Mouse (Mus musculus) bone marrow, adult 2 months (tissue): ENCODE results near the gene Ckap4. TPM values are rescaled to one million over a fixed set of nuclear protein-coding genes. Genes with fewer than 3 reads are reported as not detected.
A peak's percentile ranks its signal among the peaks of the same experiment; 100 is the strongest.

Experiments used
- H3K27ac ChIP-seq: fragments of 200-500 bp; 2 replicates; pipeline ENCODE4 v1.5.1; 2012; ENCODE audit warnings: low read depth, mild to moderate bottlenecking, control low read depth, inconsistent platforms, low read length; ENCODE audit not compliant: control insufficient read depth, poor library complexity, insufficient read depth
- H3K4me1 ChIP-seq: fragments of 200-500 bp; 2 replicates; pipeline ENCODE4 v1.6.1; 2011; ENCODE audit warnings: low read length; ENCODE audit not compliant: control insufficient read depth, insufficient read depth
- H3K4me3 ChIP-seq: fragments of 200-500 bp; replicated peaks from 2 replicates; pipeline ENCODE3; 2011; ENCODE audit warnings: mild to moderate bottlenecking, low read depth, low read length, control low read depth; ENCODE audit not compliant: control insufficient read depth
- CTCF ChIP-seq: fragments of 200-500 bp; IDR thresholded peaks from 2 replicates; pipeline ENCODE4 v1.5.1; 2011; ENCODE audit warnings: low read length, control low read depth; ENCODE audit not compliant: control insufficient read depth, insufficient read depth
- POLR2A ChIP-seq: fragments of 200-500 bp; IDR thresholded peaks from 2 replicates; pipeline ENCODE4 v1.6.1; 2011; ENCODE audit warnings: low read depth, mild to moderate bottlenecking, control low read depth, low read length, borderline replicate concordance; ENCODE audit not compliant: control insufficient read depth
- WGBS: fragments of 180-500 bp; shearing (Covaris S2); methylation state at CpG from one replicate; pipeline ENCODE4 v1.1.7; 2018; 5-methylcytosine and 5-hydroxymethylcytosine counted together
- polyA plus RNA-seq: library from polyadenylated mRNA; stranded (reverse); fragments of >200 nt; gene quantifications from 2 replicates; pipeline ENCODE4 v1.2.4, GENCODE M21; 2011; ENCODE audit warnings: low replicate concordance; ENCODE audit not compliant: missing spikeins, insufficient read depth, insufficient read length

Ckap4 gene
- polyA plus RNA-seq, 1 experiment: 27.6 TPM

- TF ChIP-seq CTCF (no peak), POLR2A (no peak)
- Histone ChIP-seq H3K4me1 (peaks cover 6% of the 10 kb centered on the region; the same call in 1 of the 2 replicates), H3K27ac (no peak overlapping the region), H3K4me3 (no peak overlapping the region)
- 82% methylated on average over 6 of the region's 6 CpGs for WGBS
These were observed 5.8 kb upstream of the Ckap4 start for GRCm38 (mm10) chr10:84539651-84540050.

GRCm38 (mm10) chr10:84535859-84536258 lies 2.0 kb upstream of the Ckap4 start:
- Histone ChIP-seq H3K4me1 (peaks cover 8% of the 10 kb centered on the region; the same call in 1 of the 2 replicates), H3K27ac (peak overlapping the region; percentile 73; the same call in 1 of the 2 replicates), H3K4me3 (no peak overlapping the region)
- WGBS: 45% methylated on average over 4 of the region's 4 CpGs
- TF ChIP-seq CTCF (no peak), POLR2A (no peak)

DNA sequence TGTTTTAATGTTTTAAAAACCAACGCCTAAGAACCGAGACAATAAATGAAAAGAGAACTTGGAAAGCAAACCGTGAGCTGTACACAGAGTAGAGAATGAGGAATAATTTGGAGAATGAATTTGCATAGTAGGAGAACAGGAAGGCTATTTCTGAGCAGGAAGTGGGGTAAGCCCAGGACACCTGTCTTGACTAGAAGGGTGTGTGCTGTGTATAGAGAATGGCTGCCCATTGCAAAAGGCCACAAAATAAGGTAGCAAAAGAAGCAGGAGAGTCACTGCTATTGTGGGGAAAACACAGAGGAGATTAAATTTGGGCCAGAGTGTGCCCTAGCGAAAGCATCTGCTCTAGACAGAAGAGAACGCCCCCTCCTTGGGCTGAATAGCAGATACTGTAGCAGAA lies 1.6 kb upstream of the Ckap4 start:
- H3K4me1 ChIP-seq: peaks cover 10% of the 10 kb centered on the region
- peak overlapping the region; percentile 73; the same call in 1 of the 2 replicates for H3K27ac ChIP-seq
- 28% methylated on average over 5 of the region's 5 CpGs for WGBS
- H3K4me3 ChIP-seq: no peak overlapping the region
- no peak for TF ChIP-seq CTCF
- no peak for TF ChIP-seq POLR2A

DNA sequence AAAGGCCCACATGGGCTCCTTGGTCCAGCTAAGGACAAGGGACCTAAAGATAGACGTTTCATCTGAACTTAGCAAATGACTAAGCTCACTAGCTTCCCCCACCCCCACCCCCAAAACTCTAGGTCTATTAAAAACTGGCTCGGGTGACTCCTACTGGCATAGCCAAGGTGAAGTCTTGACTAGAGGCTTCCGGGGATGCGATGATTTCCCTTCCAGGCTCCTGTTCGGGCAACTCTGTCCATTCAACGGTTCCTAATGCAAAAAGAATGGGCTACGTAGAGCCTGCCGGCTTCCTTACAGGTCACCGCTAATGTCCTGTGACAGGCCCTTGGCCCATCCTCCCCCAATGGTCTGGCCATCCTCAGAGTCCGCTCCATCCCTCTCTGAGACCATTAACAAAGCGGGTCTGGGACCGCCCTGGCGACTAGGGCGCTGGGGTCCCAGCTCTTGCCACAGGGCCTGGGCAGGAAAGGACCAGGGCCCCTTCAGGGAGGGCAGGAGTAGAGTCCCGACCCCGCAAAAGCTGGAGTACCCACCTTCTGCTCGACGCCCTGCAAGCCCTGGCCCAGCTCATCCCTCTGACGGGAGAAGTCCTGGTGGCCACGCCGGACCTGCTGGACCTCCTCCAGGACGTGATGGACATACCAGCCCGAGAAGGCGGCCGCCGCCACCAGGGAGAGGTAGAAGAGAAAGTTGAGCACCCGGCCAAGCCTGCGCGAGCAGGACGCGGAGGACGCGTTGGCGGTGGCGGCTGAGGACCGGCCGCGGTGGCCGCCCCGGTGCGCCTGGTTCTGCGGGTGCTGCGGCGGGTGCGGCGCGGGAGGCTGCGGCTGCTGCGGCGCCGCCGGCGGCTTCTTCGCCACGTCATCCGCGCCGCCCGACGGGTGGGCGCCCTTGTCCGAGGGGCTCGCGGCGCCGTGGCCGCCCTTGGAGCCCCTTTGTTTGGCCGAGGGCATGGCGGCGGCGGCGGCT lies 665 bp downstream of the Ckap4 start:
- Histone ChIP-seq H3K4me3 (peak overlapping the region; percentile 86), H3K4me1 (peaks cover 10% of the 10 kb centered on the region), H3K27ac (peak overlapping the region; percentile 94)
- WGBS: 5% methylated on average over 71 of the region's 72 CpGs
- TF ChIP-seq POLR2A: no peak
- TF ChIP-seq CTCF: no peak

GRCm38 (mm10) chr10:84532191-84532889 lies 1.5 kb downstream of the Ckap4 start:
- WGBS: 58% methylated on average over 16 of the region's 16 CpGs
- H3K27ac ChIP-seq: peak overlapping the region; percentile 54
- H3K4me1 ChIP-seq: peaks cover 10% of the 10 kb centered on the region
- TF ChIP-seq CTCF (no peak), POLR2A (no peak)
- peak overlapping the region; percentile 86 for H3K4me3 ChIP-seq

GRCm38 (mm10) chr10:84531576-84531975 lies 2.3 kb downstream of the Ckap4 start:
- 71% methylated on average over 4 of the region's 4 CpGs for WGBS
- Histone ChIP-seq H3K4me3 (peak overlapping the region; percentile 68), H3K4me1 (peaks cover 9% of the 10 kb centered on the region), H3K27ac (no peak overlapping the region; the same call in 1 of the 2 replicates)
- TF ChIP-seq POLR2A (no peak), CTCF (no peak)

DNA sequence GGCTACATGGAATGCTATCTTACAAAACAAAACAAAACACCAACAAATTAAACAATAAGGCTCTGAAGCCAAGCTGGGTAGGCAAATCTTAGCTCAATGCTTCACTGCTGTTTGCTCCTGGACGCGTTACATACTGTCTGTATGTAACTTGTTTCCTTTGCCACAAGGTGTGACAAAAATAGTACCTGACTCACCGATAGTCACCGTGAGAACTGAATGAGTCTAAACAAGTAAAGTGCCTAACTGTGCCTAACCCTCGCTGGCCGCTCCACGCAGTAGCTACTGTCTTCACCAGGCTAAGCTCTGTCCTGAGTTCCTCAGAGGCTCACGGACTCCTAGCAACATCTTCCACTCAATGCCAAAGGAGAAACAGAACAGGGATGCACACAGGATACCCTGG lies 3.5 kb downstream of the Ckap4 start:
- 58% methylated on average over 8 of the region's 8 CpGs for WGBS
- Histone ChIP-seq H3K4me1 (peaks cover 5% of the 10 kb centered on the region), H3K27ac (peak overlapping the region; percentile 15; the same call in 1 of the 2 replicates), H3K4me3 (peak overlapping the region; percentile 60)
- TF ChIP-seq POLR2A: no peak

GRCm38 (mm10) chr10:84527631-84528030 lies 6.2 kb downstream of the Ckap4 start:
- no peak for TF ChIP-seq POLR2A
- TF ChIP-seq CTCF: no peak
- peaks cover 5% of the 10 kb centered on the region for H3K4me1 ChIP-seq
- WGBS: 71% methylated on average over 12 of the region's 12 CpGs
- peak overlapping the region; percentile 65 for H3K27ac ChIP-seq
- no peak overlapping the region for H3K4me3 ChIP-seq
